Mouse (Mus musculus) intestine, embryonic 16.5 days (tissue): Measurements from ENCODE around the gene Dgki. TPM values are rescaled to one million over a fixed set of nuclear protein-coding genes. Genes with fewer than 3 reads are reported as not detected.

Experiments
- ATAC-seq: fragments of 200-750 bp; cut with Nextera tagmentation; 2 replicates; pipeline ENCODE4 v1.8.0; 2017; ENCODE audit warnings: moderate TSS enrichment, moderate library complexity
- H3K27ac ChIP-seq: fragments of 300-500 bp; sonication (generic); 2 replicates; pipeline ENCODE4 v1.5.1; 2014; ENCODE audit warnings: mild to moderate bottlenecking, low read length
- H3K27me3 ChIP-seq: fragments of 300-500 bp; sonication (generic); replicated peaks from 2 replicates; pipeline ENCODE4 v1.6.1; 2014; ENCODE audit warnings: low read length, control low read depth, mixed read lengths; ENCODE audit not compliant: control insufficient read depth, insufficient read depth
- H3K36me3 ChIP-seq: fragments of 300-500 bp; sonication (generic); 2 replicates; pipeline ENCODE4 v1.6.1; 2014; ENCODE audit warnings: low read length, control low read depth; ENCODE audit not compliant: control insufficient read depth, insufficient read depth
- H3K4me1 ChIP-seq: fragments of 300-500 bp; sonication (generic); 2 replicates; pipeline ENCODE4 v1.6.1; 2014; ENCODE audit warnings: low read length, control low read depth, mixed read lengths; ENCODE audit not compliant: control insufficient read depth, insufficient read depth
- H3K4me2 ChIP-seq: fragments of 300-500 bp; sonication (generic); 2 replicates; pipeline ENCODE4 v1.6.1; 2014; ENCODE audit warnings: low read depth, low read length, control low read depth
- H3K4me3 ChIP-seq: fragments of 300-500 bp; sonication (generic); 2 replicates; pipeline ENCODE4 v1.5.1; 2014; ENCODE audit warnings: mild to moderate bottlenecking, low read length
- H3K9ac ChIP-seq: fragments of 300-500 bp; sonication (generic); 2 replicates; pipeline ENCODE4 v1.6.1; 2014; ENCODE audit warnings: low read depth, low read length
- H3K9me3 ChIP-seq: fragments of 300-500 bp; sonication (generic); 2 replicates; pipeline ENCODE4 v1.6.1; 2016; ENCODE audit warnings: low read length, control low read depth; ENCODE audit not compliant: control insufficient read depth
- WGBS: fragments of 180-500 bp; shearing (Covaris S2); extraction: QIAGEN DNeasy Blood & Tissue Kit; methylation state at CpG from one replicate; pipeline ENCODE4 v1.1.7; 2014; 5-methylcytosine and 5-hydroxymethylcytosine counted together
- polyA plus RNA-seq: library from polyadenylated mRNA; unstranded; fragments of >200 nt; fragmentation: Nextera tagmentation; extraction: Ambion mirVana; gene quantifications from 2 replicates; pipeline ENCODE4 v1.2.1, GENCODE M21; 2015

Dgki gene
- polyA plus RNA-seq, 1 experiment from 2014 or later: 0.38 TPM

DNA sequence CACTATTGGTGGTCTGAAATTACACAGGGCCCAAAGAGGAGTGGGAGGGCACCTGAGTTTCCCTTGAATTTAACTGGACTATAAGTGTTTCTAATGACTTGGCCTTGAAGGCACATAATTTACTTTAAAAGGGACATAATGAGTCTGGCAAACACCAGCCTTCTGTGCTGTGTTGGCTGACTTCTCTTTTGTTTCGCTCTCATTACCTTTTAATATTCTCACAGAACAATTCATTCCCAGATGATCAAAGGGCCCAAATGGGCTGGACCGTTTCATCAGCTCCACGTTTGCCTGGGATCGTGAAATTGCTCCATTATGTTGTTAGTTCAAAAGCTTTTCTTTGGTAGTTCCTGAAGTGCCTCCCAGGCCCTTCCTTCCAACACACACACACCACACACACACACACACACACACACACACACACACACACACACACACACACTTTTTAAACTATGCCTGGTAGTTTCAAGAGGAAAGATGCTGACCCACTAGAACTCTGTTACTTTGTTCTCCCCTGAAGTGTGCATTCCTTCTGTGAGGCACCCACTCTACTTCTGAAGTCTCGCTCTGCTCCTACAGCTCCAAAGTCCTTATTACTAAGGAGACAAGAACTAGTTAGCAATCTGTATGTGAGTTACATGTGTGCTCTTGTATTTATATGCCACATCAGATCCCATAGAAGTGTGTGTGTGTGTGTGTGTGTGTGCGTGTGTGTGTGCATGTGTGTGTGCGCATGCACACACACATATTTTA lies 491.5 kb downstream of the Dgki start:
- Histone ChIP-seq H3K4me3 (peak overlapping the region; percentile 60), H3K36me3 (no peaks in the 10 kb centered on the region), H3K9me3 (no peaks in the 10 kb centered on the region), H3K4me1 (peaks cover 12% of the 10 kb centered on the region), H3K27me3 (no peaks in the 10 kb centered on the region), H3K9ac (peak overlapping the region; percentile 2; the same call in 1 of the 2 replicates), H3K4me2 (peak overlapping the region; percentile 75), H3K27ac (no peak overlapping the region)
- WGBS: 43% methylated on average over 7 of the region's 7 CpGs
- no peak for ATAC-seq

DNA sequence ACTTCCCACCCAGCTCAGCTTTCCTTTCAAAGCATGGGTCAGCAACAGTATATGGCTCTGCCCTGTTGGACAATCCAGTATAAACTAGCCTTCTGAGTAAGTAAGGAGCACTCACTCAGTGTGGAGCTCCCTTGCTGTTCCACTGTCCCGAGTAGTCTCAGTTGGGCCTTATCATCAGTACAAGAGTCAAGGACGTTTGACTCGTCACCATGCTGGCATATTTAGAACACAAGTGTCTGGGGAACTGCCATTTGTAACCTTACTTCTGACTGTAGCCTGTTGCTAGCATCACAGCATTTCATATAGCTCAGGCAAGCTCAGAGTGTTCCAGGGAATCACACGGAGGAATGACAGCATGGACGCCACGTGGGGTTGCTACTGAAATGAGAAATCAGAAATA lies 493.1 kb downstream of the Dgki start:
- H3K9ac ChIP-seq: no peak overlapping the region
- ATAC-seq: no peak
- H3K27me3 ChIP-seq: no peaks in the 10 kb centered on the region
- WGBS: 83% methylated on average over 6 of the region's 6 CpGs
- H3K27ac ChIP-seq: no peak overlapping the region
- H3K9me3 ChIP-seq: no peaks in the 10 kb centered on the region
- H3K36me3 ChIP-seq: no peaks in the 10 kb centered on the region
- no peak overlapping the region for H3K4me3 ChIP-seq
- H3K4me1 ChIP-seq: peaks cover 12% of the 10 kb centered on the region
- 0 out of 2 replicates have a peak overlapping the region, but pooled peaks have one; percentile 1 for H3K4me2 ChIP-seq

DNA sequence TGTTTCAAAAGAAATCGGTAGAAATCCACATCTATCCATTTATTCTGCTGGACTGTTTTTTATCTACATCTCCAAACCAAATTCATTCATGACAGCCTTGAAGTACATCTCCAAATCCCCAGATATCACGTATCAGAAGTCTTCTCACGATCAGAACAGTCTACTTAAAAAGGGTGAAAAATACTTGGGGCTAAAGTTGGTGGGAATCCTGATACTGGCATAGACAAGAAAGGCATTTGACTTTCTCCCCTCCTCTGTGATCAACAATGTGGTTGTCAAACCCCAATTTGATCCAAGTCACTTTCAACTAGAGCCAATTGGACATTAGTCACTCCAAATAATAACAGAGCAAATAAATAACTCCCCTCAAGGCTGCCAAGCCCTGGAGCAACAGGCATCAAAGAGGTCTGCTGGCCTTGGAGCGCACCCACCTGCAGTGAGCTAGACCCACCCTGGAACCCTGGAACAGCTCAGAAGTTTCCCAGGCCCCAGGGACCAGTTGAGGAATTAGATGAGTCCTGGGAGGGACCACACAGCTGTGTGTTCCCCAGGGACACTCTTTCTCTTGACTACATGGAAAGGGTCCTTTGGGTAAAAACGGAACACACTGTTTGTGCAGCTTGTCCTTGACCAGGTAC lies 499.6 kb downstream of the Dgki start:
- WGBS: 73% methylated on average over 5 of the region's 5 CpGs
- no peaks in the 10 kb centered on the region for H3K4me1 ChIP-seq

DNA sequence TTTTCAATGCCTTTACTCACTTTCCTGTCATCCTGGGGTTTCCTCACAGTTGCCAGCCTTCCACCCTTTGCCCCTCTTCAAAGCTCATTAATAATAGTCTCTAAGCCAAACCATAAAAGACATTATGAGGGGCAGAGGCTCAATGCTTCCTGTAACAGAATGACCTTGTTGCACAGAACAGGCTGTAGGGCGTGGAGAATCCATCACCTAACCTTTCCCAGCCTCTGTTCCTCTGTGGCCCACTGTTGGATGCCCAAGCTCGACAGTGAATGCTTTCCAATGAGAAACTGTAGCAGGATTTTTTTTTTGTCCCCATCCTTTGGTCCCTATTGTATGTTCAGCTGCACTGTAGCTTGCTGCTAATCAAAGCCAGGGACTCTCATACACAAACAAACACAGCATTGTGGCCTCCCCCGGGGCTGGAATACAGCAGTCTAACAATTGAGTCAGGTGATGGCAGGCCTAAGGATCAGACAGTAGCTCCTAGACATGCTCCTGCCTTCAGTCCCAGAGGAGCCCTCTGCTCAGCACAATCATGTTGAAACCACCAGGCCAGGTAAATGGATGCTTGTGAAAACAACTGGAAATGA lies 502.8 kb downstream of the Dgki start:
- no peaks in the 10 kb centered on the region for H3K27me3 ChIP-seq
- H3K4me2 ChIP-seq: no peak overlapping the region
- H3K4me3 ChIP-seq: no peak overlapping the region
- no peaks in the 10 kb centered on the region for H3K36me3 ChIP-seq
- H3K9ac ChIP-seq: no peak overlapping the region
- H3K27ac ChIP-seq: no peak overlapping the region
- peak; percentile 44; the same call in 1 of the 2 replicates for ATAC-seq
- H3K9me3 ChIP-seq: no peaks in the 10 kb centered on the region
- WGBS: 62% methylated on average over 3 of the region's 3 CpGs
- H3K4me1 ChIP-seq: no peaks in the 10 kb centered on the region

More for the DNA sequence above, 499.6 kb downstream of the Dgki start:
- no peak overlapping the region for H3K4me2 ChIP-seq
- no peak overlapping the region for H3K4me3 ChIP-seq
- H3K9me3 ChIP-seq: no peaks in the 10 kb centered on the region
- H3K27me3 ChIP-seq: no peaks in the 10 kb centered on the region
- no peak for ATAC-seq
- H3K36me3 ChIP-seq: no peaks in the 10 kb centered on the region
- H3K9ac ChIP-seq: no peak overlapping the region
- no peak overlapping the region for H3K27ac ChIP-seq

Other genes starting within 250 kb of the Dgki start
- 13.4 and 13.9 TPM in 2 replicates for gene Creb3l2, start 142.0 kb upstream of the Dgki start, polyA plus RNA-seq
- gene Akr1d1, start 230.0 kb upstream of the Dgki start, polyA plus RNA-seq: 0.45 and 0.54 TPM in 2 replicates